Mouse (Mus musculus) layer of hippocampus, adult 11-12 months (tissue): ENCODE results near the gene Sh3kbp1.

Source experiments
- DNase-seq: peaks from one replicate; pipeline ENCODE4 v3.0.0; 2022; ENCODE audit warnings: low spot score

The Sh3kbp1 gene

DNA sequence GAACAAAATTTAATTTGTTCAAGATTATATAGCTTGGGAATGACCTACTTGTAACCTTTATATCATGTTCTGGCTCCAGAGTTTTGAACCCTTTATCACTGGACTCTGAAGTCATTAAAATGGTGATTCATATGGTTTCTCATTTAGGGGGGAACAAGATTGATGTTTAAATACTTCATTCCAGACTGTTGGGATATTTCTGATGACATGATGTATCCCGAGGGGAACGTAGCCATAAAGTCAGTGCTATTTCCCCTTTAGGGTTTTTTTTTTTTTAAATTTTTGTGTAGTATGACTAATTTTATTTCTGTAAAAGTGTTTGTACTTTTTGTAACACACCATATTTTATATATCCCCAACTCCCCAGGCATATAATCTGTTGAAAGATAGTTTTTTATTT lies 212.7 kb downstream of the Sh3kbp1 start:
- DNase-seq, result no peak

DNA sequence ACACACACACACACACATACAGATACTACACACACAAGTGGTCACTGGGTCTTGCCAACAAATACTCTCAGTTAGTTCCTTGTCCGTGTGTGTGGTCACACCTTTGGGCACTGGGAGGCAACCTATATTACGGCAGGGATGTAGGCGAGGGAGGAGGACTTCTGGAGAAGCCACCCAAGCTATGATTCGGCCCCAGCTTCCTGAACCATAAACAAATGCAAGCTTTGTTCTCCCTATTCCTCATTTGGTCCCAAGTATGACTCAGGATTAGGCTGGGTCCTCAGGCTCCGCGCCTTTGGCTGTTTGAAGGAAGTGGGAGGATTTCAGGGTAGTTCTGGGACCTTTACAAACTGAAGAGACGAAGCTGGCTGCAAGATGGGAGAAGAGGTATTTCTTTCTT lies 213.2 kb downstream of the Sh3kbp1 start:
- DNase-seq, result no peak

DNA sequence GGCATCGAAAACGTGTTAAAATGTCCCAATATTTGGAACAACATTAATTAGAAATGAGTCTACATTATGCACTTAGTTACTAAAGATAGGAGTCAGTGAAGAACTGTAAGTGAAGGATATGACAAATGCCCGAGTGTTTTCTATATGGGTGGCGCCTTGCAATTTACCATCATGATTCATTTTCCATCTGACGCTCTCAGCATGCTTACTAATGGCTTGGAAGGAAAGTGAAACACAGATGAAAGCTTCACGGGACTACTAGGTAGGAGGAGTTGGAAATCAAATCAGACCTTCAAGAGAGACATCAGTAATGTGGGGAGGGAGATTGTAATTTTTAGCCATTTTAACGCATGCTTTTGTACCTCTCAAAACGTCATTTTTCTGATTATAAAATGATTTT lies 223.7 kb downstream of the Sh3kbp1 start:
- no peak for DNase-seq

DNA sequence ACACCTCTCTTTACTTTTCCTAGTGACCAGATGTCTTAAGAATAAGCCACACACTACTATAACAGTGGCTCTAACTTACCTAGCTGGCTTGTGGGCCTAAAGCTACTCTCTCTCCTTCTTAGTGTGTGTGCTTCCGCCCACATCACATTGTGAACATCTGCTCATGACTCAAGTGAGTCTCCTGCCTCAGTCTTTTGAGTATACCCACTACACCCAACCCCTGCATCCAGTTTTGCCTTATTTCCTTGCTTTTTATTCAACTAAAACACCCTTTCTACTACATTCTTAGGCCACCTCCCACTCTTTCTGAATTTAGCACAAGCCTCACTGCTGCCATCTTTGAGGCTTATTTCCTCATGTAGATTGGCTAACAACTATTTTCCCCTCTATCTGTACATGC lies 229.8 kb downstream of the Sh3kbp1 start:
- DNase-seq, result no peak

DNA sequence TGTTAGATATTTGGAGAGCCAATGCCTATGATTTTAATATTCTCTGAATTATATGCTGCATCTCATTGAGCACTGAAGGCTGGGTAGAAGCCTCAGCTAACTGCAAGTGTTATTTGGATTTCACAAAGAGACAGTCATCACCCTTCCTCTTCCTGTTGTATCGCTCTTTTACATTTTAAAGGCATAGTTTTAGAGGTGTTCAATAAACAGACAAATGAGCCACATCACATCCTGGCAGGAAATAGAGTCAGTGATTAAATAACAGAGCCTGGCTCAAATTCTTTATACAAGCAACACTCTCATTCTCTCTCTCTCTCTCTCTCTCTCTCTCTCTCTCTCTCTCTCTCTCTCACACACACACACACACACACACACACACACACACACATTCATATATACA lies 231.1 kb downstream of the Sh3kbp1 start:
- no peak for DNase-seq

DNA sequence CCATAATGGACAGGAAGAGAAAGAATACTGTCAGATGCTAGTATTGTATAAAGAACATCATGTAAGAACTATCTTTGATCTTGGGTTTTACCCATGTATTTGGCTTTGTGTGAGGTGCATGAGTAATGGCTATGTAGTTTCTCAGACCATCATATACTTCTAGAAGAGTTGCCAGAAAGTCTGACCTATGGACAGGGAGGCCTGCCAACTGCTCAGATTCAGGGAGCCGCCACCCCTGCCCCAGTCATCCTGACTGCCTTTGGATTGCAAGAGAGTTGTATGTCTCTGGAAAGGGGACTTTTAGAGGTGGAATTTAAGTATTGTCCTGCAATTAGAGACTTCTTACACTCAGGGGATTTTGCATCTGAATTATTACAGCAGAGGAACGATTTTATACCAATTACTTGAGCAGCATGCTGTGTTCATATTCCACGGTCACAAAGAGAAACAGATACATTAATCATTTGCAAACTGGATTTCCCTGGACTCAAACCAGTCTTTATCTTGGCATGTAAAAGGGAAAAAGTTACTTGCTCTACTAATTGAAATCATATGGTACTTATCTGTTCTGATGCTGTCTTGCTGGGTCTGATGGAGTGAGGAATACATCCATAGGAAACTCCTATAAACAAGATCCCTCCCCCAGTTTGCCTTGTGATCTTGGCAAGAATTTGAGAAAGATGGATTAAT lies 233.9 kb downstream of the Sh3kbp1 start:
- DNase-seq, result no peak

DNA sequence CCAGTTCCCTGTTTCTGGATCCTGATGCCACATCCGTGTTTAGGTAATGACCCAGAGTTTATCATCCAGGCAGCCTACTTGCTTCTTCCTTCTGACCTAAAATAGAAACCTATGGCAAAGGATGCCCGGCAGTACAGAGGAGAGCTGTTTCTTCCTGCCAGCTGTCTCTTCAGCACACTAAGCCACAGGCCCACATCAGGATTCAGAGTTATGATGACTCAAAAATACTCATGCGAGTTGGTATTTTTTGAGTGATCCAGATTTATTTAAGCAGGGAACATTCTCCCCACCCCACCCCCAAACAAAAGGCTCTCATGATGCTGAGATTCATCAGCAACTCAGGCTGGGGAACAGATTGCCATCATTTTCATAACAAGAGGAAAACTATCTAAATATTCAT lies 240.6 kb downstream of the Sh3kbp1 start:
- no peak for DNase-seq

DNA sequence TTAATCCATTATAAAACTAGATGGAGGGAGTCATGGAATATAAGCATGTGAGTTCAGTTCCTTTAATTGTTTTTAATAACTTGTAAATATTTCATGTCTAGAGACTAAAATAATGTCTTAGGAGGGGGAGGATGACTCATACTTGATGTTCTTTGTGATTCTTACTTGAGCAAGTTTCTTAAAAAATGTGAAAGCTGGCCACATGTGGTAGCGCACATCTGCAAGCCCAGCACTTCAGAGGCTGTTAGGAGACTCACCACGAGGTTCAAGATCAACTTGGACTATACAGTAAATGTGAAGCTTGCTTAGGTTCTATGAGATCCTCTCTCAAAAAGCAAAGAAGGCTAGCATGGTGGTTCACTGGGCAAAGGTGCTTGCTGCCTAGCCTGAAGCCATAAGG lies 245.4 kb downstream of the Sh3kbp1 start:
- no peak for DNase-seq

DNA sequence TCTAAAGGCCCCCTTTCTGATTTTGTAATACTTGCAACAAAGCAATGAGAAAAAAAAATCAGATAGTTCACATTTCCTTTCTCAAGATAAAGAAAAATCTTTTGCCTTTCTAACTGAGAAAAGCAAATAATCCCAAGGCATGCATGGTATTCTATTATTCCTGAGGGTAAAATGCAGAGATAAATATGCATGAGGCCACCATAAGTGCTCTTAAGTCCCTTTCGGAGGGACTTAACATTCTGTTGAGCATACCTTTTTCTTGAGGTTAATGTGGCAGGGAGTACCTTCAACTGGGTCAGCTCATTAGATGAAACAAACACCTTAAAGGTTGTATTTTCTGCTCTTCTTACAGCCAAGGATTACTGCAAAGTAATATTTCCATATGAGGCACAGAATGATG lies 250.7 kb downstream of the Sh3kbp1 start:
- DNase-seq, result no peak

DNA sequence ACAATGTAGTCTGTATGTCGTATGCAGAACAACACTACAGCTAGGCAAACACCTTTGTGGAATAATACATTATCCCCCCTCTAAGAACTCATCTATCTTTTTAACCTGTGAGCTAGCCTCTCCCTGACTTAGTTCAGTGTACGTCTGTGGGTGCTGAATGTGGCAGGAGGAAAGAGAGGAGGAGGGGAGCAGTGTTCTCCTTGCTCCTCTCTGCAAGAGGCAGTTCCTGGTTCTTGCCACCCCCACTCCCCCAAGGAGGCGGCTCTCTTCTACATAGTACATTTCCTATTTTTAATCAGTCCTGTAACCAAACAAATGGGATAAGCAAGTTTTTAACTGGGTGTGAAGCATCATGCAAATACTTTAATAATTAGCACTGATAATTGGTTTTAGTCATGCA lies 252.4 kb downstream of the Sh3kbp1 start:
- no peak for DNase-seq

DNA sequence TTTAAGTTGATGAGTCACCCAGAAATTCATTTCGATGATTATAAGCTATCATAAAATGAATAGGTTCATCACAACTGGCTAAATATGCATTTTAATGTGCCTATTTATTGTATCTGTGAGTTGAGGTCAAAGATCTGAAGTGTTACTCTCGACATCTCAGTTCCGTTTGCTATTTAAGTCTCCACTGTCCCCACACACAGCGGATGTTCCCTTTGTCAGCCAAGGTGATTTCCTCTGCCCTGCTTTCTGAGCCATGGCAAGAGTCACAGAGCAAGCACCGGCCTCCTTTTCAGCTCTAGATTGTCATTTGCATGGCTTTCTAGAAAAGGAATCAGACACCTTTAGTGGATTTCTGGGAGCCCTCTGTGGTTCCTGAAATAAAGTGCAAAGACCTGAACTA lies 254.5 kb downstream of the Sh3kbp1 start:
- DNase-seq, result no peak

DNA sequence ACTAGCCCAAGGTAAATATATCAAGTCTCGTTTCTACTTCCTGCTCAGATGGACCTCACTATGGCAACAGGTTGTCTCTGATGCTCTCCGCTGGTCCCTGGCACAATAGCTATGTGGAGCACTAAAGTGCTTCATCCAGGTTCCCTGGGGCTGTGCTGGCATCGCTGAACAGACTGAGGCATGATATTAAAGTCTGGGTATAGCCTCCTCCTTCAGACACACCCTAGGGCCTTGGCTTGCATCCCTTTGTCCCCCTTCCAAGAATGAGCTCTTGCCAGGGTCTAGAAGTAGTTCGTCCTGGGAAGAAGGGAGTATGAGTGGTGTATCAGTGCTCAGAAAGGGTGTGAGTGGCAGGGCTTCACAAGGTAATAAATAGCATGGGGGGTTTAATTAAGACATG lies 269.5 kb downstream of the Sh3kbp1 start:
- no peak for DNase-seq

DNA sequence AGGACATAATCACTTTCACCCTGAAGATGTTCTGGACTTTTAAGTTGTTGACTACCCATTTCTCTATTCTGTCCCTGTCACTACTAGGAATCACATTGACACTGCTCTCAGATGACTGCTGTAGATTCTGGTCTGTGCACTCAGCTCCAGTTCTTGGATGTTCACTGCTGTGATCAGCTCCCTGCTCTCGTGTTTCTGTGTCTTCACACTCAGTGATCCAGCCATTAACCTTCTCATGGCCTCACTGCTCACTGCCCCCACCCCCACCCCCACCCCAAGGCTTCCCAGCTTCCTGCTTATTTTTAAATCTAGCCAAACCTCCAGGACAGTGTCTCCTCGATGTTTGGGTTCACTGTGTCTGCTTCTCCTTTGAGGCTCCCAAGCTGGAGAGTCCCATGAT lies 271.0 kb downstream of the Sh3kbp1 start:
- no peak for DNase-seq

DNA sequence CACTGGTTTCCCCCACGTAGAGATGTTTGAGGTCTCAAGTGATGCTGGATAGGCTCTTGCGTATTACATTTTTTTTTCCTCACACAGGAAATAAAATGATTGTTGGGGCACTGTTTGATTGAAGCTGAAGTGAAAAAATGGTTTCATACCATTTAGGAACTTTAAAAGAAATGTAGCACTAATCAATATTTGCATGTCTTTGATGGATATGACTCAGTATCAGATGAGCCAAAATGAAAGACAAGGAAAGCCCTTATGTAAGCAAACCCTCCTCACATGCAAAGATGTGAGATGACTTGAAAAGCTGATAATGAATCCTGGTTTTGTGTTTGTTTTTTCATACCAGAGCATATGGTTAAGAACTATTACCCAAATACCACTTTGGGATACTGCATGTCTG lies 272.0 kb downstream of the Sh3kbp1 start:
- no peak for DNase-seq

DNA sequence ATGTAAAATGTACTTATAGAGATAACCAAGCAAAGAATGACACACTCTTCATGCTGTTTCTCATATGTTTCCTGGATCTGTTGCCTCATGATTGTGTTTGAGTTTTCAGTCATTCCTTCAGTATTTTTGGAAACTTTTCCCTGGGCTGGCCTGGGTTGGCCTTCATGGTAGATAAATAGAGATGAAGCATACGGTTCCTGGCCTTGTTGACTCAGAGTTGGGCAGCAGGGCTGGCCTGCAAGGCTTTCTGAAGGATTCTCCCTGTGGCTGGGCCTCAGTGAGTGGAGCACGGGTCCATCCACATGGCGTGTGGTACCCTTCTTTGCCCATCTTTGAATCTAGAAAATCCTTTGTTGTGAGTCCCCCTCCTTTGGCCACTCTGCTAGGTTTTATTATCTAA lies 276.3 kb downstream of the Sh3kbp1 start:
- DNase-seq, result no peak

DNA sequence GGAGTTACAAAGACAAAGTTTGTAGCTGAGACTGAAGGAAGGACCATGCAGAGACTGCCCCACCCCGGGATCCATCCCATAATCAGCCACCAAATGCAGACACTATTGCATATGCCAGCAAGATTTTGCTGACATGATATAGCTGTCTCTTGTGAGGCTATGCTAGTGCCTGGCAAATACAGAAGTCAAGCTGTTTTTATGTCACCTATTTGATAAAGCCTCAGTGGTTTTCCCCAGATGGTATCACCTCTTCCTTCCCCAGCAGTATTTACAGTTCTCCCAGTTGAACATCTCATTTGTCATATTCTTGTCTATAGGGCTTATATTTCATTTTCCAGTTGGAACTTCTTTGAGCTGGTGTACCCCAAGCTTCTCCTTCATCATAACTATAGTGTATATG lies 280.6 kb downstream of the Sh3kbp1 start:
- no peak for DNase-seq

DNA sequence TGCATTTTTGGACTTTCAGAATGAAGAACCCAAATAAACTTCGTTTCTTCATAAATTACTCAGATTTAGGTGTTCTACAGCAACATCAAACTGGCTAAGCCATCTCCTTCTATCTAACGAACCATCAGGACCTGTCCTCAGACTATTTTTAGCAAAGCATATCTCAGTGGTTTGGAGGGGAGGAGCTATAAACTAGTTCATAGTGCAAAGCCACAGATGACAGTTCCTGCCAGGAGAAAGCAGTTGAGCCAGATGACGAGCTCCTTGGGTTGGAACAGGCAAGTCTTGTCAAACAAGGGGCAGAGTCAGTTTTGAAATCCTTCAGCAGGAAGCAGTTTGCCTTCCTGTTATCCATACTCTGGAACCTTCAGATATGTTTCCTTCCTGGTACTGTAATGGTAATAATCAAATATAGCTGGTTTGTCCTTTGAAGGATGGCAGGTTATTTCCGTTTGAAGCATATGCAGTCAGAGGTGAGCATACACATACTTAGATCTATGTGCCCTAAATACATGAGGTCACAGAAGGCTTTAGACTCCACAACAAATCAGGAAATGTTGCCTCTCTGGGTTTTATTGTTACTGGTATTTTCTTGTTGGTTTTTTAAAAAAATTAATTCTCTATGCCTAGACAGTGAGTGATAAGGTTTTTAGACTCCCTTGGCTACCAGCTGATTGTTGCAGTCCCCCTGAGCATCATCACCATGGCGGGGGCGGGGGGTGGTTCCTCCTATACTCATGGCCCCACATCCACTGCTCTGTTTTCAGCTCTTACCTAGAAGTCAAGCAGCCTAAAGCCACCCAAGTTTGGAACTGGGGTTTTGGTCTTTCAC lies 282.6 kb downstream of the Sh3kbp1 start:
- DNase-seq, result no peak

DNA sequence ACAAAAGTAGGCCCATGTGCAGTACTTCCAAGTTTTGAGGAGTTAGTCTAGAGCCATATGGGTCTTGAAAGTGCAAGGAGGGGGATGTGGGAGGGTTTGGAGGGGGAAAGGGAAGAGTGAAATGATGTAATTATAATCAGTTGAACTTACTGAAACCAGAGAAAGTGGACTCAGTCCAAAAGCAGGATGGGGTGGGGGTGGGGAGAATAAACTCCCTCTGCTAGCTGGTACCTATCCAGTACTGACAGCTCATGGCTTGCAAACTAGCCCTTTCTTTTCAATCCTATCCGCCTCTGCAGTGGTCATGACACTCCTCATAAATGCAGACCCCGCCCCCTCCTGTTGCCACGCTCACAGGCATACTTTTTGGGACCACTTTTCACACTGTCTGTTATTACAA lies 283.5 kb downstream of the Sh3kbp1 start:
- DNase-seq, result no peak

DNA sequence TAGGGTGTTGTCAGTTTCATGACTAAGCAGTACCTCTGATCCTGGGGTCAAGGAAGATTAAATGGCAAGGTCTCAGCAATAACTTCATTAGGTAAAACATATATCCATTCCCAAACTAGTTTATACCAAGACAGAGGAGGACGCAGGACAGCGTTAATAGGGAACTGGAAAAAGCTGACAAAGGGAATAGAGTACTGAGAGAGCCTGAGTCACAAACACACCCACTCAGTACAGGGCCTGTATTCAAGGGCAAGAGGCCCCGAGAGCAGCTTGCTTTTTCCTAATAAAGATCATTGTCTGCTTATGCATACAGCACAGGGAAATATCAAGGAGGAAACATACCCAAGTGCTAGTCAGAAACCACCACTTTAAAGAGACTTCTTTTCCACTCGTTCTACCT lies 284.5 kb downstream of the Sh3kbp1 start:
- no peak for DNase-seq

DNA sequence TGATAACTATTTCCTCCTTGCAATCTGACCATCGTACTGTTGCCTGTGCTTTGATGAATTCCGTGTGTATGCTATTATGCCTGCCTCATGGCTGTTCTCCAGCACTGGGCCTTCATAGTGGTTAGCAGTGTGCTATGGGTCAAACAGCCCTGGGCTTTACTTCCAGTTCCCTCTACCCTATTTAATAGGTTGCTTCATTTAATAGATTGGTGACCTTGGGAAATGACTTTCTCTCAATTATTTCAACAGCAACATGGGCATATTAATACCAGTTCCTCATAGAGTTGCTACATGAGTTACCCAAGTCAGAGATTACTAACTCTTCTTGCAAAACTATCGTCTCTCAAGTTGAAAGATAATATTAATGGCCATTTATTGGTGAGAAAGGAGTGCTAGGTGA lies 285.0 kb downstream of the Sh3kbp1 start:
- no peak for DNase-seq

DNA sequence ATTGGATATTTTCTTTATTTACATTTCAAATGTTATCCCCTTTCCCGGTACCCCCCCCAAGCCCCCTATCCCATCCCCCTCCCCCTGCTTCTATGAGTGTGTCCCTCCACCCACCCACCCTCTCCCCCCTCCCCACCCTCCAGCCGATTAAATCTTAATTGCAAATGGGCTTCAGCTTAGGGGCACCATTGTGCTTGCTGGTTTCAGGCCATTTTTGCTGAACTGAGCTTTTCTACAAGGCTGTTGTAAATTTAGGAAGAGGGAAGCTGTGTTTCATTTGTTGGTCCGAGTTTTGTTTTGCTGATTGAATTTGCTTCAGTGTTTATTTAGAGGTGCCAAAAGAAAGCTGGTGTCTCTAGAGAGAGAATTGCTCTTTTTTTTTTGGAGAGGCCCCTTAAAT lies 286.4 kb downstream of the Sh3kbp1 start:
- DNase-seq, result no peak

DNA sequence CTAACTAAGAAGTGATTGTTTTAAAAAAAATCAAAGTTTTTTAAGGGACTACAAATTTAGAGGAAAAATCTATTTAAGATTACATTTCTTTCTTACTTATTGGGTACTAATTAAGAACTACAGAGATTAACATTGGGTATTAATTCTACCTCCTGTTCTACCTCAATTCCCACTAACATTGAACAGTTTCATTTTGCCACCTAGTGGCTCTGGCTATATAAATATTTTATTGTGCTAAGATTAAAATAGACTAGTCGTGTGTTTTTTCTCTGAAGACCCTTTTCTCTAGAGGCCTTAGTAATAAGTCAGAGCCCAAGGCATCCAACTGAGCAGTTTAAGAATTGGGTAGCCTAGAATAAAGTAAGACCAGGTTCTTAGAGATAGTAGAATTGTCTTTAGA lies 288.1 kb downstream of the Sh3kbp1 start:
- DNase-seq, result no peak

DNA sequence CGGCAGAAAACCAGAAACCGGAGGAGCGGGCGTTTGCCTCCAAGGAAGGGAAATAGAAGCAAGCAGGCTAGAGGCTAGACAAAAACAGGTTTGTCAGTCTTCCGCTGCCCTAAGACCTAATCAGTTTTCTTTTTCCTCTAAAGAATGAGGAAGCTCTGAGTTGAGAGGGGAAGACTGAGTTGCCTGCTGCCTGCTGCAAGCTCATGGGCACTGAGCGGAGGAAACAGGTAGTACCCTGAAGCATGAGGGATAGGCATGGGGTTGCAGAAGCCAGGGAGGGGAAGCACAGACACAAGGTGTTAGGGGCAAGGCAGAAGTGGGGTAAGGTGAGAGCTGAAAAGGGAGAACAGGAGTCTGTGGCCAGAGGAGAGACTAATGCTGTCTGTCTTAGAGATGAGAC lies 297.7 kb downstream of the Sh3kbp1 start:
- no peak for DNase-seq

DNA sequence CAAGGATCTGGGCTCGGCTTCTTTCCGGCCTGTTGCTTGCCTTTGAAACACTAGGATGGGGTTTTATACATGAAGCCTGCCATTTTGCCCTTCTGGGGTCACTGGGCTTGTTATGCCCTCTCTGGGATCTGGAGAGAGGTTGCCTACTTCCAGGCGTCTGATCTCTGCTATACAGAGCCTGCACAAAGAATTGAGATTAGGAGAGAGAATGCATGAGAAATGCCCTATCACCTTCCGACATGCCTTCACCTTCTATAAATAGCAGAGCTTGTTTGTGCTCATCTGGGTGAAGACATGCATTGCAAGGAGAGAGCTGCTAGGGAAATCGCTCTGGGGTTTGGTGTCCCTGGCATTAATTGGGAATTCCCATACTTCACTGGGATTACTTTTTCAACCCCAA lies 301.1 kb downstream of the Sh3kbp1 start:
- no peak for DNase-seq
